Mouse (Mus musculus) kidney, embryonic 14.5 days (tissue): Measurements from ENCODE around the gene Clpsl2. TPM values are rescaled to one million over a fixed set of nuclear protein-coding genes. Genes with fewer than 3 reads are reported as not detected.

Source experiments
- ATAC-seq: fragments of 200-750 bp; cut with Nextera tagmentation; 2 replicates; pipeline ENCODE4 v1.8.0; 2017; ENCODE audit warnings: moderate number of reproducible peaks, mild to moderate bottlenecking, moderate TSS enrichment, moderate library complexity; ENCODE audit not compliant: low FRiP score, low TSS enrichment
- H3K27ac ChIP-seq: fragments of 300-500 bp; sonication (generic); 2 replicates; pipeline ENCODE4 v1.5.1; 2014; ENCODE audit warnings: low read depth, mild to moderate bottlenecking, low read length, moderate library complexity, mixed read lengths
- H3K27me3 ChIP-seq: fragments of 300-500 bp; sonication (generic); 2 replicates; pipeline ENCODE4 v1.6.1; 2014; ENCODE audit warnings: mild to moderate bottlenecking, low read length; ENCODE audit not compliant: control insufficient read depth, insufficient read depth
- H3K36me3 ChIP-seq: fragments of 300-500 bp; sonication (generic); 2 replicates; pipeline ENCODE4 v1.6.1; 2014; ENCODE audit warnings: low read length, mixed read lengths; ENCODE audit not compliant: control insufficient read depth, insufficient read depth
- H3K4me1 ChIP-seq: fragments of 300-500 bp; sonication (generic); 2 replicates; pipeline ENCODE4 v1.6.1; 2014; ENCODE audit warnings: low read length, mixed read lengths; ENCODE audit not compliant: control insufficient read depth, insufficient read depth
- H3K4me2 ChIP-seq: fragments of 300-500 bp; sonication (generic); replicated peaks from 2 replicates; pipeline ENCODE4 v1.6.1; 2014; ENCODE audit warnings: low read depth, mild to moderate bottlenecking, low read length
- H3K4me3 ChIP-seq: fragments of 300-500 bp; sonication (generic); 2 replicates; pipeline ENCODE4 v1.5.1; 2014; ENCODE audit warnings: mild to moderate bottlenecking, low read length
- H3K9ac ChIP-seq: fragments of 300-500 bp; sonication (generic); 2 replicates; pipeline ENCODE4 v1.6.1; 2014; ENCODE audit warnings: low read depth, mild to moderate bottlenecking, low read length, moderate library complexity
- H3K9me3 ChIP-seq: fragments of 300-500 bp; sonication (generic); 2 replicates; pipeline ENCODE4 v1.6.1; 2016; ENCODE audit warnings: low read length; ENCODE audit not compliant: control insufficient read depth
- WGBS: fragments of 180-500 bp; shearing (Covaris S2); extraction: QIAGEN DNeasy Blood & Tissue Kit; methylation state at CpG from one replicate; pipeline ENCODE4 v1.1.7; 2014; 5-methylcytosine and 5-hydroxymethylcytosine counted together
- polyA plus RNA-seq: library from polyadenylated mRNA; unstranded; fragments of >200 nt; fragmentation: Nextera tagmentation; extraction: Ambion mirVana; gene quantifications from 2 replicates; pipeline ENCODE4 v1.2.1, GENCODE M21; 2014

Gene Clpsl2
- polyA plus RNA-seq, 1 experiment from 2014 or later: not detected

DNA sequence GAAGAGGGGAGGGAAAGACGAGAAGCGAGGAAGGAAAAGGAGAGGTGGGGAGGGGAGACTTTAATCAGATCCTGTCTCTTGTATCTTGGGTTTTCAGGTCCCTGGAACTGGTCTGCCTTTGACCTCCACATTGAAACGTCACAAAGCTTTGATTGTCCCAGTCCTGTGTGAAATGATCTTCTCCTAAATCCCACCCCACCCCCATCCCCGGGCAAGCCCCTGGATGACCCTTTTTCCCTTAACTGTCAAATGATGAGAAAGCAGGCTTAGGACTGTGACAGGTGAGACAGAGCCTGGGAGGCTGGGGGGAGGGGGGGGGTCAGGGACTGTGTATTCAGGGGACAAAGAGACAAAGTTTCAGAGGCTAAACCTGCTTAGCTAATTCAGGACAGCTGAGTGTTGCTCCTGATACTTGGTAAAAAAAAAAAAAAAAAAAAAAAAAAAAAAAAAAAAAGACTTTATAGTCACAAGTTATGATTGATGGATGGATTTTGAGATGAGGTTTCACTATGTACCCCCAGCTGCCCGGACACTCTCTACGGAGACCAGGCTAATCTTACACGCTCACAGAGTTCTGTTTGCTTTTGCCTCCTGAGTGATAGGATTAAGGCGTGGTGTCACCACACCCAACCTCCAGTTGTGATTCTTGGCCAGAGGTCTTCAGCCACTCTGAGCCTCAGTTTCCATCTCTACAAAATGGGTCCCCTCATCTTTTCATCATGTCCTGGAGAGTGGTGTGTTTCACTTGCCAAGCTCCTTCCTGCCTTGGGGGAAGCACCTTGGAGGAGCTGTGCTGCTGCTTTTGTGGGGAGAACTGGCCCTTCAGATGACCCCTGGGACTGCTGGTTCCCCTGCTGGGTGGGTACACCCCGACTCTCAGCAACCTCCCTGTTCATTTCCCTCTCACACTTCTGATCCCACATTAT is 37.3 kb upstream of the Clpsl2 start:
- H3K9ac ChIP-seq: no peak overlapping the region
- H3K27me3 ChIP-seq: no peaks in the 10 kb centered on the region
- peaks cover 30% of the 10 kb centered on the region for H3K4me1 ChIP-seq
- no peak for ATAC-seq
- no peaks in the 10 kb centered on the region for H3K36me3 ChIP-seq
- H3K4me3 ChIP-seq: no peak overlapping the region
- 26% methylated on average over 9 of the region's 9 CpGs for WGBS
- H3K4me2 ChIP-seq: no peak overlapping the region
- no peaks in the 10 kb centered on the region for H3K9me3 ChIP-seq
- 0 out of 2 replicates have a peak overlapping the region, but pooled peaks have one; percentile 44 for H3K27ac ChIP-seq

DNA sequence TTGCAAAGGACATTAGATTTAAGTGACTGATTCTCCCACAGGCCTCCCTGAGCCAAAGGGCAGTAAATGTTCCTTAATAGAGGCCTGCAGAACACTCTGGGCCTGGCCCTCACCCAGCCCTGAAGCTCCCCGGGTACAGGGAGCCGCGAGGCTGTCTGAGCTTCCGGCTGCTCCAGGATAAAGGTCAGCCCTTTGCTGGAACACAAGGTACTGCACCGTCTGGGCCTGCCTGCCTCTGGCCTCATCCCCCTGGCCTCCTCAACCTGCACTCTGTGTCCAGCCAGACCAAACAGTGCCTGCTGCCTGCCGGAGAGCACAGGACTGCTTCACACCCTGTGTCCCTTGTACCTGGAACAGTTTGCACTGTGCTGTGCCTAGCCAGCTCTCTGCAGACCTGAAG is 36.5 kb upstream of the Clpsl2 start:
- Histone ChIP-seq H3K9ac (no peak overlapping the region), H3K27ac (peak overlapping the region; percentile 44; the same call in 1 of the 2 replicates), H3K4me2 (no peak overlapping the region), H3K36me3 (no peaks in the 10 kb centered on the region), H3K27me3 (no peaks in the 10 kb centered on the region), H3K9me3 (no peaks in the 10 kb centered on the region), H3K4me3 (no peak overlapping the region), H3K4me1 (peaks cover 25% of the 10 kb centered on the region)
- 24% methylated on average over 6 of the region's 6 CpGs for WGBS
- ATAC-seq: no peak

DNA sequence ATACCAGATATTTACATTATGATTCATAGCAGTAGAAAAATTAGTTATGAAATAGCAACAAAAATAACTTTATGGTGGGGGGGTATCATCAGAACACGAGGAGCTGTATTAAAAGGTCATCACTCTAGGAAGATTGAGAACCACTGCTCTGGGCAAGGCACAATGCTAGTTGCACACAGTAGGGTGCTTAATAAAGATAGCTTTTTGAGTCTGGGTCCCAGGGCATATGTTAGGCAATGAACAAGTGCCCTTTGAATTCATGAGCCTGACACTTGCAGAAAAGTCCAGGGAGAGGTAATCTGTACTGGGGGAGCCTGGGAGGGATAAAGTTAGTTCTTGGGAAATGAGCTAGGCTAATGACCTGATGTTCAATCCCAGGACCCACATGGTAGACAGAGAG is 35.9 kb upstream of the Clpsl2 start:
- no peak overlapping the region for H3K27ac ChIP-seq
- no peaks in the 10 kb centered on the region for H3K27me3 ChIP-seq
- no peaks in the 10 kb centered on the region for H3K9me3 ChIP-seq
- H3K4me3 ChIP-seq: no peak overlapping the region
- H3K9ac ChIP-seq: no peak overlapping the region
- ATAC-seq: no peak
- 61% methylated on average over 1 of the region's 1 CpGs for WGBS
- no peaks in the 10 kb centered on the region for H3K36me3 ChIP-seq
- H3K4me2 ChIP-seq: no peak overlapping the region
- peaks cover 25% of the 10 kb centered on the region for H3K4me1 ChIP-seq

DNA sequence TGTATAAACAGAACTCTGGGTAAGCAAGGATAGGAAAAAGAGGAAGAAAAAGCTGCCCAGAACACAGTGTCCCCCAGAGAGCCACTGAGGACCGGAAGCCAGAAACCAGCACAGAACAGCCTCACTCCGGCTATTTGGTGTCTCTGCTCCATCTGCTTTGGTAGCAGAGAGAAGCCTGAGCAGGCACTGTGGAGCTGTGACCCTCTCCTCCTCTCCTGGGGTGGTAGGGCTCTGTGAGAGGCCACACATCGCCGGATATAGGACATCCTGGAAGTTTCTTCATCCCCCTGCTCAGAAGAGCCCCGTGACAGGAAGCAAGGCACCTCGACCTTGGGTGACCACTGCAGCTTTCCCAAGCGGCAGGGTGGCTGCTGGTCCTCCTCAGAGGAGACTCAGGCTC is 35.4 kb upstream of the Clpsl2 start:
- Histone ChIP-seq H3K27me3 (no peaks in the 10 kb centered on the region), H3K9me3 (no peaks in the 10 kb centered on the region), H3K27ac (no peak overlapping the region), H3K9ac (no peak overlapping the region), H3K4me1 (peaks cover 29% of the 10 kb centered on the region), H3K4me3 (no peak overlapping the region), H3K36me3 (no peaks in the 10 kb centered on the region), H3K4me2 (no peak overlapping the region)
- 55% methylated on average over 7 of the region's 7 CpGs for WGBS
- ATAC-seq: no peak

DNA sequence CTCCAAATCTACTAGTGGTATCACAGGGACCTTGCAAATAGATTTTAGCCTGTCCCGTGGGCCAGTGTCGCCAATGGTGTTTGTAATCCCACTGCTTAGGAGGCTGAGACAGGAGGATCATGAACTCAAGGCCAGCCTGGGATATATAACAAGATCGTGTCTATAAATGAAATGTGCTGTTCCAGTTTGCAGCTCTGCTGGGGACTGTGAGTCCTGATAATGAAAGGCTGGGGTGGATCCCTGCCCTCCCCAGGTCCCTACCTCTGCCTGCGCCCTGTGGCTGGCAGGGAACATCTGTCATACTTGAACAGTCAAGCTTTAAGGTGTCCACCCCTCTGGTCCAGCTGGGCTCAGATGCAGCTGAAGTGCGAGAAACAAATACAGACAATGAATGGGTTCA is 34.7 kb upstream of the Clpsl2 start:
- Histone ChIP-seq H3K9me3 (no peaks in the 10 kb centered on the region), H3K4me1 (peaks cover 30% of the 10 kb centered on the region), H3K27ac (no peak overlapping the region), H3K4me2 (no peak overlapping the region), H3K36me3 (no peaks in the 10 kb centered on the region), H3K27me3 (no peaks in the 10 kb centered on the region), H3K9ac (no peak overlapping the region), H3K4me3 (no peak overlapping the region)
- no peak for ATAC-seq
- WGBS: 63% methylated on average over 5 of the region's 5 CpGs

DNA sequence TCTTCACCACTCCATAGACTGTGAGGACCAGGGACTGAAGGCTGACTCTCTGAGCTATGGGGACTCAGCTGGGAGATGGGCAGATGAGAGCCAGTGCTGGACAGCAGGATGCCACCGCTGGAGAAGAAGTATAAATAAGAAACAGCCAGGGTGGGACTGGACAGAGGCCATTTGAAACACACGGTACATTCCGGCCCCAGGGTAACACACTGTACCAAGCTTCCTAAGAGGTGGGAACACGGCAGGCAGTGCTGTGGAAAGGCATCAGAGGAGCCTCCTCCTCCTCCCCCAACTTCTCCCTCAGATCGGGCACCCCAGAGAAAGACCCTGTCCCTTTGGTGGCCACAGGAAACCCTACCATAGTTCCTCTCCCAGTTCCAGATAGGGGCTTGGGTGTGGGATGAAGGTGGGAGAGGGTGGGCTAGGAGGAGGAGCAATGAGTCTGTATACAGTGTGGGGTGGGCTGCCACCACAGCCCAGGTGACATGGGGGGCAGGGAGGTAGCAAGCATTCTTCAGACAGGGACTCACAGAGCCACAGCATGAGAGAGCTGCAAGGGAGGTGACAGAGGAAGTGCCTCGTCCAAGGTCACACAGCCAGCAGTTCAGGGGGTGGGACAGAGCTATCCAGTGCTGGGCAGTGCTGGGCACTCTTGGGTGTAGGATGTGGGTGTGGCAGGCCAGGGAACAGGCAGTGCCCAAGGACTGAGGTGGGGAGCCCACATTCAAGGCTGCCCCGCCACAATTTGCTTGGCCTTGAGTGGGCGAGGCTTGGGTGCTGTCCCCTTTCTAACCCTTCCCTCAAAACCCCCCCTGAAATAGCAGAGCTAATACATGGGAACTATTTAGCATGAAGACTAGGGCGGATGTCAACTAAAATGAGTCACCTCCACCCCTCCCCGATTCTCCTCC is 33.5 kb upstream of the Clpsl2 start:
- Histone ChIP-seq H3K4me1 (peaks cover 22% of the 10 kb centered on the region), H3K9ac (no peak overlapping the region; the same call in 1 of the 2 replicates), H3K4me2 (no peak overlapping the region), H3K27ac (no peak overlapping the region), H3K36me3 (no peaks in the 10 kb centered on the region), H3K9me3 (no peaks in the 10 kb centered on the region), H3K27me3 (0 out of 2 replicates have a peak, but pooled peaks cover 3% of the 10 kb centered on the region), H3K4me3 (no peak overlapping the region)
- 56% methylated on average over 10 of the region's 10 CpGs for WGBS
- no peak for ATAC-seq

DNA sequence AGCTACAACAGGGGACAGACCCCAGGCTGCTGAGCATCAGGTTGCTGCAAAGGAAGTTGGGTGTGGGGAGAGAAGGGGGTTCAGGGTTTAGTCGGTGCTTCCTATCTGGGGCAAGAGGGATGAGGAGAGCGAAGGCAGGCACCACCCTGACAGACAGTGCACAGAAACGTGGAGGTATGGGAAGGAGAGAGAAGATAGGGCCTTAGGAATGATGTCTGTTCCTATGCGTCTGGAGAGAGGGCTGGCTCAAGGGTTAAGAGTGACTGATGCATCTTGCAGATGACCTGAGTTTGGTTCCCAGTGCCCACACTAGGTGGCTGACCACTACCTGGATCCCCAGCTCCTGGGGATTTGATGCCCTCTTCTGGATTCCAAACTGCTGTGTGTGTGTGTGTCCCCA is 32.3 kb upstream of the Clpsl2 start:
- Histone ChIP-seq H3K4me3 (no peak overlapping the region), H3K4me2 (peak overlapping the region; percentile 71; the same call in 1 of the 2 replicates), H3K9me3 (no peaks in the 10 kb centered on the region), H3K36me3 (no peaks in the 10 kb centered on the region), H3K27me3 (0 out of 2 replicates have a peak, but pooled peaks cover 5% of the 10 kb centered on the region), H3K27ac (0 out of 2 replicates have a peak overlapping the region, but pooled peaks have one; percentile 10), H3K9ac (no peak overlapping the region), H3K4me1 (peaks cover 17% of the 10 kb centered on the region)
- 71% methylated on average over 4 of the region's 4 CpGs for WGBS
- ATAC-seq: no peak

DNA sequence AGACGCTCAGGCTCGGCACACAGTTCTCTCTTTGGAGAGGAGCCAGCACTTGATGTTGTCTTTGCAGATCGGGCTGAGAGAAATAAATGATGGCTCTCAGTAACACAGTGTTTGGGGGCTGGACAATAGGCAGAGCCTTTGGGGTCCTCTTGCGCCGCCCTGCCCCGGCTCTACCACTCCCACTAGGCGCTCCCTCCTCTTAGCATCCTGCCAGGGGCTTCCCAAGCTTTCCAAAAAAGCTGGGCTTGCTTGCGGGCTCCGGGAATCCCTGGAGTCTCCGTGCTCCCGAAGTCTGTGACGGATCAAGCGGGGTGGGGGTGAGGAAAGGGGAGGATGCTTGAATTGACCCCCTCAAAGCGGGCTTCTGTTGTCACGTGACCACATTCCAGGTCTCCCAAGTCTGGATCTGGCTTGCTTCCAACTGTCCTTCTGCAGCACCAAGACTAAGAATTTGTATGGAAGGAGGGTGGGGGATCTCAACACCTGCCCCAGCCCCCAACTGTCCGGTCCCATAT is 31.7 kb upstream of the Clpsl2 start, which contains the start of gene Fkbp5:
TSS of gene Fkbp5 (minus strand) at position 87 of the 515 bp plus-strand sequence.
- Histone ChIP-seq H3K27ac (peak within 1 kb of the TSS; percentile 59; the same call in 1 of the 2 replicates), H3K27me3 (0 out of 2 replicates have a peak, but pooled peaks cover 5% of the 10 kb centered on the region)
- peak; percentile 70 for ATAC-seq

More for the DNA sequence above, 31.7 kb upstream of the Clpsl2 start, which contains the start of gene Fkbp5:
- Histone ChIP-seq H3K36me3 (no peaks in the 10 kb centered on the region), H3K9ac (peak within 1 kb of the TSS; percentile 52), H3K9me3 (no peaks in the 10 kb centered on the region), H3K4me3 (peak within 1 kb of the TSS; percentile 38), H3K4me2 (peak within 1 kb of the TSS; percentile 71), H3K4me1 (peaks cover 23% of the 10 kb centered on the region)
- WGBS: 4% methylated on average over 16 of the region's 16 CpGs
